ENCODE assay signal across 27 mouse cellular contexts in genomic region chr9:92596916-92597547, GRCm38 (mm10). TPM values are rescaled to one million over a fixed set of nuclear protein-coding genes. Genes with fewer than 3 reads are reported as not detected.
DNase-seq lines count a peak whose midpoint lies in the region; ATAC-seq lines count a peak whose summit lies in the region.
"Had no signal": no experiment of that assay in that cellular context is flagged by ENCODE, and none has a peak within 500 bp of the region (broad histone marks: within the 10 kb centered on the region; RNA-seq: fewer than 3 reads in every experiment).

No protein-coding gene starts in this region.

- 93% methylated on average over 9 of the region's 9 CpGs for WGBS in midbrain, embryonic 11.5 days
- 88% methylated on average over 9 of the region's 9 CpGs for WGBS in midbrain, embryonic 13.5 days

- intact Hi-C loops in left cerebral cortex, postnatal 36 days (cut with DNase I) = no loop called here

- peak; percentile 19 for DNase-seq in adrenal gland, postnatal 14 days
- DNase-seq in adrenal gland, adult 18-20 months (ENCODE audit: low spot score in 2 of 2) = no peak
- DNase-seq in midbrain, embryonic 11.5 days (ENCODE audit: low spot score, missing footprints) = peak; percentile 54
- peak; percentile 76 for DNase-seq in R1 (ENCODE audit: low read depth, low spot score)
- no peak for DNase-seq in left cerebral cortex, postnatal 36 days (ENCODE audit: low spot score in 2 of 2)
- DNase-seq: cerebellum, adult 11-12 months; cerebellum, adult 9-11 months; forebrain, postnatal 0 days; gastrocnemius, postnatal 14 days; heart, postnatal 36 days; left cerebral cortex, postnatal 4 days; liver, postnatal 0 days; right cerebral cortex, postnatal 4 days; thymus, adult 2 months; thymus, postnatal 36 days had no signal

- H3K4me2 ChIP-seq in midbrain, embryonic 11.5 days = no peak overlapping the region
- no peak overlapping the region for H3K4me2 ChIP-seq in midbrain, embryonic 13.5 days (replicated peaks)
- H3K4me2 ChIP-seq: embryonic facial prominence, embryonic 13.5 days; heart, embryonic 15.5 days; hindbrain, embryonic 12.5 days; liver, embryonic 12.5 days; midbrain, embryonic 12.5 days; neural tube, embryonic 13.5 days had no signal

- no peak overlapping the region for H3K9ac ChIP-seq in midbrain, embryonic 11.5 days (ENCODE audit: low read length)
- no peak overlapping the region for H3K9ac ChIP-seq in midbrain, embryonic 13.5 days (replicated peaks)
- H3K9ac ChIP-seq: embryonic facial prominence, embryonic 13.5 days; forebrain, postnatal 0 days; heart, embryonic 15.5 days; hindbrain, embryonic 12.5 days; liver, embryonic 12.5 days; liver, postnatal 0 days; midbrain, embryonic 12.5 days; neural tube, embryonic 13.5 days had no signal

- ATAC-seq in midbrain, embryonic 11.5 days (ENCODE audit: low FRiP score) = no peak
- no peak for ATAC-seq in midbrain, embryonic 13.5 days
- no peak for ATAC-seq in erythroblast, adult 5-6 weeks (replicated peaks; ENCODE audit: low FRiP score, poor library complexity, severe bottlenecking)
- ATAC-seq: forebrain, postnatal 0 days; hindbrain, postnatal 0 days; liver, embryonic 12.5 days; liver, postnatal 0 days had no signal

- no peak overlapping the region for H3K27ac ChIP-seq in midbrain, embryonic 11.5 days (ENCODE audit: low read depth, low read length)
- H3K27ac ChIP-seq in midbrain, embryonic 13.5 days = no peak overlapping the region
- H3K27ac ChIP-seq: embryonic facial prominence, embryonic 13.5 days; heart, embryonic 10.5 days; heart, embryonic 15.5 days; hindbrain, embryonic 12.5 days; hindbrain, postnatal 0 days; left cerebral cortex, adult 2 months; liver, embryonic 12.5 days; midbrain, embryonic 12.5 days; neural tube, embryonic 13.5 days had no signal

- H3K36me3 ChIP-seq in midbrain, embryonic 11.5 days (ENCODE audit: control insufficient read depth, insufficient read depth, low read length) = no peaks in the 10 kb centered on the region
- no peaks in the 10 kb centered on the region for H3K36me3 ChIP-seq in midbrain, embryonic 13.5 days

- no peaks in the 10 kb centered on the region for H3K27me3 ChIP-seq in midbrain, embryonic 11.5 days (ENCODE audit: control insufficient read depth, insufficient read depth, low read length)
- no peaks in the 10 kb centered on the region for H3K27me3 ChIP-seq in midbrain, embryonic 13.5 days
- H3K27me3 ChIP-seq: embryonic facial prominence, embryonic 13.5 days; heart, embryonic 15.5 days; hindbrain, embryonic 12.5 days; liver, embryonic 12.5 days; midbrain, embryonic 12.5 days; neural tube, embryonic 13.5 days had no signal

- no peaks in the 10 kb centered on the region for H3K9me3 ChIP-seq in midbrain, embryonic 11.5 days (ENCODE audit: control insufficient read depth, low read length)
- no peaks in the 10 kb centered on the region for H3K9me3 ChIP-seq in midbrain, embryonic 13.5 days
- H3K9me3 ChIP-seq: embryonic facial prominence, embryonic 13.5 days; heart, embryonic 10.5 days; heart, embryonic 15.5 days; hindbrain, embryonic 12.5 days; liver, embryonic 12.5 days; midbrain, embryonic 12.5 days; neural tube, embryonic 13.5 days had no signal

- H3K4me1 ChIP-seq in midbrain, embryonic 11.5 days (ENCODE audit: control insufficient read depth, insufficient read depth, low read length) = no peaks in the 10 kb centered on the region
- no peaks in the 10 kb centered on the region for H3K4me1 ChIP-seq in midbrain, embryonic 13.5 days (replicated peaks)
- H3K4me1 ChIP-seq: embryonic facial prominence, embryonic 13.5 days; heart, embryonic 10.5 days; heart, embryonic 15.5 days; hindbrain, embryonic 12.5 days; liver, embryonic 12.5 days; midbrain, embryonic 12.5 days had no signal

- no peak overlapping the region for H3K4me3 ChIP-seq in midbrain, embryonic 11.5 days (ENCODE audit: low read depth, low read length)
- no peak overlapping the region for H3K4me3 ChIP-seq in midbrain, embryonic 13.5 days (replicated peaks)
- H3K4me3 ChIP-seq: embryonic facial prominence, embryonic 13.5 days; erythroblast, embryonic 14.5 days; heart, embryonic 10.5 days; heart, embryonic 15.5 days; hindbrain, embryonic 12.5 days; left cerebral cortex, adult 2 months; liver, embryonic 12.5 days; midbrain, embryonic 12.5 days; neural tube, embryonic 13.5 days had no signal

RNA-seq across cellular contexts. Expression of gene Plod2, which starts 55.0 kb away (rescaled TPM):
- 182 and 200 TPM in 2 replicates for total RNA-seq in adrenal gland, postnatal 14 days (2021)
- 100 to 1,000 TPM; 247 to 280 TPM for total RNA-seq in adrenal gland, adult 18-20 months (2021)
- 25.2 and 26.6 TPM in 2 replicates for polyA plus RNA-seq in midbrain, embryonic 11.5 days (2014; fragmentation: Nextera tagmentation; extraction: Ambion mirVana)
- 10.7 and 11.1 TPM in 2 replicates for polyA plus RNA-seq in midbrain, embryonic 13.5 days (2015; fragmentation: Nextera tagmentation; extraction: Ambion mirVana)
- not detected in 2 replicates for total RNA-seq in erythroblast, adult 5-6 weeks (2015; ENCODE audit: low replicate concordance)
- total RNA-seq in erythroblast, adult 5-6 weeks (2017; ENCODE audit: low replicate concordance) = not detected in 2 replicates
- total RNA-seq in left cerebral cortex, postnatal 36 days (2021) = 1 to 10 TPM; 3.4 to 5.6 TPM
- polyA plus RNA-seq: erythroblast, embryonic 14.5 days had no signal

Comparison
In these comparisons a context has a peak if more than half of its experiments do, and no peak if none do; other contexts are left out.
1. DNase-seq: peak in adrenal gland, postnatal 14 days (single experiment), midbrain, embryonic 11.5 days (single experiment) and R1 (single experiment); none in adrenal gland, adult 18-20 months (0 of 2) and left cerebral cortex, postnatal 36 days (0 of 2).
2. RNA of gene Plod2, which starts 55.0 kb away (total RNA-seq): 247 to 280 TPM in adrenal gland, adult 18-20 months and 182 to 200 TPM in adrenal gland, postnatal 14 days; 3.4 to 5.6 TPM in left cerebral cortex, postnatal 36 days and not detected in erythroblast, adult 5-6 weeks; every median in the first group is over 10 times any median in the second.